Mouse (Mus musculus) small intestine, adult 2 months (tissue): ENCODE data around the gene Gm10300. TPM values are rescaled to one million over a fixed set of nuclear protein-coding genes. Genes with fewer than 3 reads are reported as not detected.

ENCODE experiments used
- H3K27ac ChIP-seq: fragments of 200-500 bp; 2 replicates; pipeline ENCODE4 v1.5.1; 2012; ENCODE audit warnings: low read depth, low read length, control low read depth, inconsistent platforms; ENCODE audit not compliant: insufficient read depth
- H3K27me3 ChIP-seq: fragments of 200-500 bp; 2 replicates; pipeline ENCODE4 v1.6.1; 2012; ENCODE audit warnings: mild to moderate bottlenecking, moderate library complexity, low read length, inconsistent platforms; ENCODE audit not compliant: control insufficient read depth, insufficient read depth
- H3K36me3 ChIP-seq: fragments of 200-500 bp; 2 replicates; pipeline ENCODE4 v1.6.1; 2012; ENCODE audit warnings: mild to moderate bottlenecking, low read length, control low read depth, inconsistent platforms; ENCODE audit not compliant: control insufficient read depth, insufficient read depth
- H3K4me1 ChIP-seq: fragments of 200-500 bp; 2 replicates; pipeline ENCODE4 v1.6.1; 2012; ENCODE audit warnings: low read length, inconsistent platforms, mixed read lengths; ENCODE audit not compliant: control insufficient read depth, insufficient read depth, insufficient read length
- H3K4me3 ChIP-seq: fragments of 200-500 bp; 2 replicates; pipeline ENCODE4 v1.5.1; 2012; ENCODE audit warnings: low read depth, mild to moderate bottlenecking, control low read depth, inconsistent platforms, low read length, moderate library complexity
- CTCF ChIP-seq: fragments of 200-500 bp; IDR thresholded peaks from 2 replicates; pipeline ENCODE4 v1.5.1; 2012; ENCODE audit warnings: low read depth, mild to moderate bottlenecking, control low read depth, inconsistent platforms, low read length, moderate library complexity, mixed read lengths; ENCODE audit not compliant: insufficient replicate concordance, insufficient read length; ENCODE audit errors: extremely low read depth
- POLR2A ChIP-seq: fragments of 200-500 bp; IDR thresholded peaks from 2 replicates; pipeline ENCODE4 v1.6.1; 2012; ENCODE audit warnings: low read depth, mild to moderate bottlenecking, control low read depth, inconsistent platforms, low read length, moderate library complexity
- WGBS: fragments of 180-500 bp; shearing (Covaris S2); methylation state at CpG from one replicate; pipeline ENCODE4 v1.1.7; 2018; 5-methylcytosine and 5-hydroxymethylcytosine counted together
- polyA plus RNA-seq: library from polyadenylated mRNA; depleted of rRNA; stranded (reverse); fragments of >200 nt; gene quantifications from 2 replicates; pipeline ENCODE4 v1.2.3, GENCODE M21; 2012

The Gm10300 gene
- polyA plus RNA-seq, 1 experiment: 0.06 TPM

DNA sequence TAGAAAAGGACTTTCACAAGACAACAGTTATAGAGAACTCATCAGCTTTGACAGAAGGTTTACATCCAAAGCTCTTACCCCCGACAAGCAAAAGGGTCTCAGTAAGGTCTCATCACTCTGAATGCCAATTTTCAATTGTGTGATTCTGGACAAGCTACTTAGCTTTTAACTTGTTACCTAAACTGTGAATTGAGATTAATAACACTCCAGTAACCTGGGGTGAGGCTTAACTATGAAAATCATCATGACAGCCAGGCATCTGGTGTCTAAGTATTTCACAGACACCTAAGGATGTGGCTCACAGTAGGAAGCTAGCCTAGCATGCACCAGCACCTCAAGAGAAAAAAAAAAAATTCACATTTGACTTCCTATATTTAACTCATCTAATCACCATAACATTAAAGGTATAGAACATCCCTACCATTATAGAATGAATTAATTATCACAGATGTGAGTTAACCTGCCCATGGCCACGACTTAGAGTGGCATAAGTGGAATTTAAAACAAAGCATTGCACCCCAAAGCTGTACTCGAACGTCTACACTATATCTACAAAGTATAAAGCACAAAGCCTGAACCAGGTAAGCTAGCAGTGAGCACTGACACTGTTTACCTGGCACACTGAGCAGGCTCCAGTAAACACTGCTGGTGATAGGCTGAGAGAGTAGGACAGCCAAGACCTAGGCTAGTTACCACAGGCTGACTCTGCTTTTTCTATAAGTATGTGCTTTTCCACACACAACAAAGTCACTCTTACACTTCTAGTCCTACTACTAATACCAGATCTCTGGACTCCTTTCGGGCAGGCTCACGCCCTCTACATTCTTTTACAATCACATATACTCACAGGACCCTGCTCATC lies 32.8 kb upstream of the Gm10300 start:
- peak overlapping the region; percentile 53 for H3K27ac ChIP-seq
- H3K4me3 ChIP-seq: no peak overlapping the region
- TF ChIP-seq POLR2A: no peak
- TF ChIP-seq CTCF: no peak
- WGBS: 82% methylated on average over 6 of the region's 6 CpGs
- no peaks in the 10 kb centered on the region for H3K27me3 ChIP-seq
- H3K4me1 ChIP-seq: peaks cover 12% of the 10 kb centered on the region
- H3K36me3 ChIP-seq: no peaks in the 10 kb centered on the region

DNA sequence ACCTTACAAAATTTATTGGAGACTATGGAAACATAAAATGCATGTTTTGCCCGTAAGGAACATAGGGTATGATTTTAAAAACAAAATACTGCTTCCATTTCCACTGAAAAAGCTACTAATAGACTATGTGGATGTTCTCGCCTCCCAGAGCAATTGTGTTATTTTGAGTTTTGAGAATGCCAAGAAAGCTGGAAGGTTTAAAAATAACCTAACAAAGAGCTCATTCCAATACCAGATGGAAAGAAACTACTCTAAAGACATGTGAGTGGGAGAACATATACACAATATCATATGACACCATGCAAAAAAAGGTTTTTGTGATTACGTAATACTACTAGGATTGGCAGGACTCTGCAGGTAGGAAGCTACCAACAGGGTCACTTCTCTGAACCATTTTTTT lies 30.8 kb upstream of the Gm10300 start:
- Histone ChIP-seq H3K27me3 (no peaks in the 10 kb centered on the region), H3K27ac (no peak overlapping the region), H3K4me1 (peaks cover 11% of the 10 kb centered on the region), H3K4me3 (no peak overlapping the region), H3K36me3 (no peaks in the 10 kb centered on the region)
- 93% methylated on average over 3 of the region's 3 CpGs for WGBS
- TF ChIP-seq CTCF: no peak
- no peak for TF ChIP-seq POLR2A

DNA sequence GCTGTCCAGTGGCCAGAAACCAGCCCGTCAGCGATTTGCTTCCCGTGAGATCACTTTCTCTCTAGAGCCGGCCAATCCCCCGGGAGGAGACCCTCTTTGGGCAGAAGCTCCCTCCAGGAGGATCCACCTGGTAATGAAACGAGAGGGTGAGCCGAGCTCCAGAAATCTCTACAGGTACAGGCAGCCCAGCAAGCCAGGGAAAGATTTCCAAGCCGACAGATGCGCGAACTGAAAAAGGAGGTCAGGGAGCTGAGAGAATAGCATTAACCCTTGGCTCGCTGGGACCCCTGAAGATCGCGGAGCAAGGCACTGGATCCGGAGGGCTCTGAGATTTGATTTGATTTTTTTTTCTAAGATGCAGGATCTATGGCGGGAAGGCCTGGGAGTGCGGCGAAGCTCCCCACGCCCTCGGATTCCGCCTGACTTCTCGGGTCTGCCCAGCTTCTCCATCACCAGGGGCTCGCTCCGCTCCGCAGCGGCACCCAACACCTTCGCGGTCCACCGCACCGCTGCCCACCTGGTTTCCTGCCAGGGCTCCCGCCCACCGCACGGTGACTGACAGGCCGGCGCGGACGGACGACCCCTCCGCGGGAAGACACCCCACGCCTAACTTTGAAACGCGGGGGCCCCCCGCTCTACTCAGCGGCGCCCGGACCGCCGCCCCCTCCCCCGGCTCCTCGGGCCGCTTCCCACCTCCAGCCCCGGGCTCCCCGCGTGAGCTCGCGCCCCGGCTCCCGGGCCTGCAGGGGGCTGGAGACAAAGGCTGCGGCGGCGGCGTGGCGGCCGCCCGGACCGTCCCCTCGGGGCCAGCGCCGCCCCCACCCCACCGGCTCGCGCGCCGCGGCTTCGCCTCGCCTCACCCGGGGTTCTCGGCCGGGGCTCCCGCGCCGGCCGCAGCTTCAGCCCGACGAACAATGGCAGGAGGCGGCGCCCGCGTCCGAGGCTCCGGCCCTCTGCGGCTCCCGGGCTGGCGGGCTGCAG lies 26.2 kb upstream of the Gm10300 start:
- Histone ChIP-seq H3K4me3 (peak overlapping the region; percentile 74), H3K4me1 (peaks cover 2% of the 10 kb centered on the region; the same call in 1 of the 2 replicates), H3K36me3 (no peaks in the 10 kb centered on the region), H3K27ac (no peak overlapping the region), H3K27me3 (no peaks in the 10 kb centered on the region)
- TF ChIP-seq POLR2A: no peak
- no peak for TF ChIP-seq CTCF
- WGBS: 4% methylated on average over 84 of the region's 95 CpGs

DNA sequence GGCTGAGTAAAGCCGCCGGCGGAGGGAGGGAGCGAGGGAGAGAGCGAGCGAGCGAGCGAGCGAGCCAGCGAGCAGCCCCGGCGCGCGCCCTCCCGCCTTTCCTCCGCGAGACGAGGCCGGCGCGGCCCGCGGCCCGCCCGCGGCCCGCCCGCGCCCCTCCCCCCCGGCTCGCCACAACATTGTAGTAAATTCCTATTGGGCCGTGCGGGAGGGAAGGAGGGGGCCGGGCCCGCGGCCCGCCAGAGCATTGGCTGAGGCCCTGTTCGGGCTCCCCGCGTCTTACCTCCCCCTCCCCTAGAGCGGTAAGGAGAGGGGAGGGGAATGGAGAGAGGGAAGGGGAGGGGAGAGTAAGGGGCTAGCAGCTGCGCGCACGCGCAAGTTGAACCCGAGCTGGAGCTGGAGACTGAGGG lies 25.5 kb upstream of the Gm10300 start:
- TF ChIP-seq POLR2A (no peak), CTCF (no peak)
- H3K4me3 ChIP-seq: peak overlapping the region; percentile 74
- H3K4me1 ChIP-seq: peaks cover 2% of the 10 kb centered on the region; the same call in 1 of the 2 replicates
- no peaks in the 10 kb centered on the region for H3K36me3 ChIP-seq
- H3K27me3 ChIP-seq: no peaks in the 10 kb centered on the region
- H3K27ac ChIP-seq: no peak overlapping the region
- 2% methylated on average over 31 of the region's 46 CpGs for WGBS

DNA sequence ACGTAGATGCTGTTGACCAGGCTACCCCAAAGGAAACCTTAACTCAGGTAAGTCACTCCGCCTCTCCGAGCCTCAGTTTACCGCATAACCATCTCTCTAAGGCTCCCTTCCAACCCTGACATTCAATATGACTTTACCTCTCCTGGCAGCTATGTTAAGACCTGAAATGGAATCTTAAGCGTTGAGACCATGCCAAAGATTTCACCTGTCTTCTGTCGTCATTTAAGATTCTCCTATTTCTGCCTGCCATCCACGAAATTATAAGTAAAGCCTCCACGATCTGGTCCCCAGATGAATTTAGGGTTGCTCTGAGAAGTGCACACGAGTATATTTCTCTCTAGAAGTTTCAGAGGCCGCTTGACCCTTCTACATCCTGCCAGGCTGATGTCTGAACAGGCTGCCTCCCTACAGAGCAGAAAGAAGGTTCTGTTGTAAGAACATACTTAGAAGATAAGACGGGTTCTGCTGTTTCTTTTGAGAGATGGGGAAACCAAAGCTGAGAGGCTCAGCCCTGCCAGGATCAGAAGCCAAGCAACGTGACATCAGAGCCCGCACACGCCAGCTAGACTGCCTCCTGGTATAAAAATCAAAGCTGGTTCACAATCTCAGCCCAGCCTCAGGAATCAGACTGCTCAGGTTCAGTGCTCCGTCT lies 24.8 kb upstream of the Gm10300 start:
- peaks cover 2% of the 10 kb centered on the region; the same call in 1 of the 2 replicates for H3K4me1 ChIP-seq
- TF ChIP-seq POLR2A (no peak), CTCF (no peak)
- peak overlapping the region; percentile 74; the same call in 1 of the 2 replicates for H3K4me3 ChIP-seq
- WGBS: 18% methylated on average over 15 of the region's 15 CpGs
- no peak overlapping the region for H3K27ac ChIP-seq
- H3K36me3 ChIP-seq: no peaks in the 10 kb centered on the region
- no peaks in the 10 kb centered on the region for H3K27me3 ChIP-seq

DNA sequence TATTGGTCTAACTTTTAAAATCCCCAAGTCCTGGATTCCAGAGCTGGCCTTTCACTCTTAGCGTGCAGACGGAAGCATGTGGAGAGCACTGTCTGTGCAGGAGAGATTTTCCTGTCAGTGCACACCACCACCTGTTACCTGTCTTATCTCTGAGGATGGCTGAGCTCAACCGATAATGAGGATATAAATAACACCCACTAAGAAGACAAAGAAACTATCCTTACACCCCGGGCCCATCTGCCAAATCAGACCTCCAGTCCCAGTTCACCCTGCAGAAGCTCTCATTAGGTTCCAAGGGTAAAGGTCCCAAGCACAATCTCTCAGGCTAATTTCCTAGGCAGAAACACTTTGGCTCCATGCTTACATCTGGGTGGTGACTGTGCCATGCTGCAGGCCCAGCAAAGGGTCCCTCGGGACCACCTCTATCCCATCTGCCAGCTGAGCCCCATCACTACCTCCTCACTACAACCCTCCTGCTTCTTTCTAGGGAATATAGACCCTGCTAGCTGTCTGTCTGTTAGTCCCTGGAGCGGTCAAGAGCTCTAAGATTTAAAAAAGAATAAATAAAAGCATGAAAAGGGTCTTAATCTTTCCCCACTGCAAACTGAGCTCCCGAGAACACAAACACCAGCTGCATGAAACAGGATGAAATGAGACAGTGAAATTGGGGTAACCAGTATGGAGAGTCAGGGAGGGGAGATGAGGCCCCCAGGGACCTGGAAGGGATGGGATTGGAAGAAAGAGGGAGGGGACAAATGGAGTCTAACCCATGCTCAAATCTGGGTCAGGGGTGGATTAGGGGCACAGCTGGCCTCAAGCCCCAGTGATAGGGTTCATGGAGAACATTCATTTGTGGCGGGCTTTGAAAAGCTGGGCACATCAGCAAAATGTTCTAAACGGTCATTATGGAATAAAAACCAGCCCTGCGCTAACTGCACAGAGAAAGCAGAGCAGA lies 22.9 kb upstream of the Gm10300 start:
- no peak overlapping the region for H3K27ac ChIP-seq
- H3K36me3 ChIP-seq: no peaks in the 10 kb centered on the region
- 75% methylated on average over 10 of the region's 10 CpGs for WGBS
- H3K4me1 ChIP-seq: peaks cover 2% of the 10 kb centered on the region; the same call in 1 of the 2 replicates
- TF ChIP-seq POLR2A: no peak
- TF ChIP-seq CTCF: no peak
- no peaks in the 10 kb centered on the region for H3K27me3 ChIP-seq
- H3K4me3 ChIP-seq: no peak overlapping the region
